Mouse (Mus musculus) liver, embryonic 13.5 days (tissue): ENCODE results near the gene Nol9. TPM values are rescaled to one million over a fixed set of nuclear protein-coding genes. Genes with fewer than 3 reads are reported as not detected.

ENCODE experiments used
- ATAC-seq: fragments of 200-750 bp; cut with Nextera tagmentation; 2 replicates; pipeline ENCODE4 v1.8.0; 2017; ENCODE audit warnings: low read depth, mild to moderate bottlenecking, moderate number of reproducible peaks, moderate library complexity
- DNase-seq: peaks from one replicate; pipeline ENCODE4 v3.0.0; 2022
- H3K27ac ChIP-seq: fragments of 300-500 bp; sonication (generic); 2 replicates; pipeline ENCODE4 v1.5.1; 2015; ENCODE audit warnings: moderate library complexity, mild to moderate bottlenecking, inconsistent platforms
- H3K27me3 ChIP-seq: fragments of 300-500 bp; sonication (generic); 2 replicates; pipeline ENCODE4 v1.6.1; 2015; ENCODE audit warnings: mild to moderate bottlenecking, inconsistent platforms
- H3K36me3 ChIP-seq: fragments of 300-500 bp; sonication (generic); 2 replicates; pipeline ENCODE4 v1.6.1; 2015; ENCODE audit warnings: mild to moderate bottlenecking, inconsistent platforms
- H3K4me1 ChIP-seq: fragments of 300-500 bp; sonication (generic); replicated peaks from 2 replicates; pipeline ENCODE4 v1.6.1; 2015; ENCODE audit warnings: inconsistent platforms
- H3K4me2 ChIP-seq: fragments of 300-500 bp; sonication (generic); 2 replicates; pipeline ENCODE4 v1.6.1; 2015; ENCODE audit warnings: inconsistent platforms, mild to moderate bottlenecking, moderate library complexity
- H3K4me3 ChIP-seq: fragments of 300-500 bp; sonication (generic); replicated peaks from 2 replicates; pipeline ENCODE4 v1.5.1; 2015; ENCODE audit warnings: mild to moderate bottlenecking, inconsistent platforms
- H3K9ac ChIP-seq: fragments of 300-500 bp; sonication (generic); 2 replicates; pipeline ENCODE4 v1.6.1; 2015; ENCODE audit warnings: mild to moderate bottlenecking, inconsistent platforms
- H3K9me3 ChIP-seq: fragments of 300-500 bp; sonication (generic); replicated peaks from 2 replicates; pipeline ENCODE4 v1.6.1; 2016; ENCODE audit warnings: inconsistent platforms
- WGBS: fragments of 180-500 bp; shearing (Covaris S2); methylation state at CpG from one replicate; pipeline ENCODE4 v1.1.7; 2015; ENCODE audit not compliant: insufficient replicate concordance; 5-methylcytosine and 5-hydroxymethylcytosine counted together
- polyA plus RNA-seq: library from polyadenylated mRNA; unstranded; fragments of >200 nt; fragmentation: Nextera tagmentation; extraction: Ambion mirVana; gene quantifications from 2 replicates; pipeline ENCODE4 v1.2.1, GENCODE M21; 2015

The Nol9 gene
- 21.9 and 24.1 TPM in 2 replicates for polyA plus RNA-seq

- Histone ChIP-seq H3K4me1 (peaks cover 36% of the 10 kb centered on the region), H3K9me3 (no peaks in the 10 kb centered on the region), H3K9ac (peak within 1 kb of the TSS; percentile 91), H3K36me3 (peaks cover 34% of the 10 kb centered on the region), H3K27me3 (no peaks in the 10 kb centered on the region), H3K4me2 (peak within 1 kb of the TSS; percentile 96), H3K27ac (peak within 1 kb of the TSS; percentile 69), H3K4me3 (peak within 1 kb of the TSS; percentile 92)
- 1% methylated on average over 81 of the region's 86 CpGs for WGBS
- DNase-seq (peak; percentile 90), ATAC-seq (peak; percentile 85)
Observed at GRCm38 (mm10) chr4:152038985-152039830, at the start of gene Nol9. TSS of gene Nol9 (plus strand) at chr4:152039321.

GRCm38 (mm10) chr4:151992091-151992490, 47.0 kb upstream of the Nol9 start:
- no peak for DNase-seq
- no peak overlapping the region for H3K4me3 ChIP-seq
- H3K36me3 ChIP-seq: peaks cover 27% of the 10 kb centered on the region
- no peak overlapping the region for H3K9ac ChIP-seq
- ATAC-seq: no peak
- no peaks in the 10 kb centered on the region for H3K9me3 ChIP-seq
- WGBS: 89% methylated on average over 9 of the region's 9 CpGs
- H3K27me3 ChIP-seq: peaks cover 43% of the 10 kb centered on the region
- no peak overlapping the region for H3K4me2 ChIP-seq
- peaks cover 49% of the 10 kb centered on the region for H3K4me1 ChIP-seq
- H3K27ac ChIP-seq: no peak overlapping the region

- Histone ChIP-seq H3K4me1 (peaks cover 49% of the 10 kb centered on the region), H3K36me3 (peaks cover 27% of the 10 kb centered on the region), H3K9me3 (no peaks in the 10 kb centered on the region), H3K27ac (no peak overlapping the region), H3K4me3 (no peak overlapping the region), H3K4me2 (no peak overlapping the region), H3K9ac (no peak overlapping the region), H3K27me3 (peaks cover 43% of the 10 kb centered on the region)
- ATAC-seq (no peak), DNase-seq (no peak)
- 77% methylated on average over 6 of the region's 6 CpGs for WGBS
Observed at GRCm38 (mm10) chr4:151993035-151993434, 46.1 kb upstream of the Nol9 start.

GRCm38 (mm10) chr4:151994228-151995171, 44.6 kb upstream of the Nol9 start:
- Histone ChIP-seq H3K36me3 (peaks cover 27% of the 10 kb centered on the region), H3K9ac (peak overlapping the region; percentile 94), H3K9me3 (no peaks in the 10 kb centered on the region), H3K27me3 (peaks cover 43% of the 10 kb centered on the region), H3K4me2 (peak overlapping the region; percentile 100), H3K4me3 (peak overlapping the region; percentile 97), H3K27ac (peak overlapping the region; percentile 80), H3K4me1 (peaks cover 44% of the 10 kb centered on the region)
- WGBS: 3% methylated on average over 59 of the region's 61 CpGs
- DNase-seq (no peak), ATAC-seq (no peak)

- ATAC-seq (no peak; the same call in 1 of the 2 replicates), DNase-seq (no peak)
- peaks cover 43% of the 10 kb centered on the region for H3K27me3 ChIP-seq
- peak overlapping the region; percentile 100 for H3K4me2 ChIP-seq
- H3K27ac ChIP-seq: peak overlapping the region; percentile 80
- H3K4me1 ChIP-seq: peaks cover 44% of the 10 kb centered on the region
- H3K36me3 ChIP-seq: peaks cover 22% of the 10 kb centered on the region
- H3K9me3 ChIP-seq: no peaks in the 10 kb centered on the region
- H3K4me3 ChIP-seq: peak overlapping the region; percentile 97
- WGBS: under 1% methylated on average over 90 of the region's 111 CpGs
- H3K9ac ChIP-seq: peak overlapping the region; percentile 94
Observed at GRCm38 (mm10) chr4:151995371-151996172, 43.5 kb upstream of the Nol9 start.

- under 1% methylated on average over 87 of the region's 94 CpGs for WGBS
- DNase-seq (peak; percentile 98), ATAC-seq (peak; percentile 94)
- H3K4me1 ChIP-seq: peaks cover 44% of the 10 kb centered on the region
- H3K36me3 ChIP-seq: peaks cover 14% of the 10 kb centered on the region
- H3K9ac ChIP-seq: peak within 1 kb of the TSS; percentile 94
- peak within 1 kb of the TSS; percentile 97 for H3K4me3 ChIP-seq
- no peaks in the 10 kb centered on the region for H3K9me3 ChIP-seq
- H3K4me2 ChIP-seq: peak within 1 kb of the TSS; percentile 100
- peak within 1 kb of the TSS; percentile 94 for H3K27ac ChIP-seq
- H3K27me3 ChIP-seq: peaks cover 39% of the 10 kb centered on the region
Observed at GRCm38 (mm10) chr4:151996173-151996950, 42.8 kb upstream of the Nol9 start, which contains the start of gene Phf13. TSS of gene Phf13 (minus strand) at chr4:151996258.

GRCm38 (mm10) chr4:151996951-151997222, 42.2 kb upstream of the Nol9 start:
- peaks cover 9% of the 10 kb centered on the region for H3K36me3 ChIP-seq
- H3K9me3 ChIP-seq: no peaks in the 10 kb centered on the region
- peaks cover 44% of the 10 kb centered on the region for H3K4me1 ChIP-seq
- WGBS: 2% methylated on average over 13 of the region's 13 CpGs
- peak overlapping the region; percentile 97 for H3K4me3 ChIP-seq
- peaks cover 34% of the 10 kb centered on the region for H3K27me3 ChIP-seq
- peak overlapping the region; percentile 92 for H3K9ac ChIP-seq
- DNase-seq (no peak), ATAC-seq (no peak)
- peak overlapping the region; percentile 73 for H3K4me2 ChIP-seq
- H3K27ac ChIP-seq: peak overlapping the region; percentile 94

GRCm38 (mm10) chr4:151997701-151998100, 41.4 kb upstream of the Nol9 start:
- Histone ChIP-seq H3K4me1 (peaks cover 44% of the 10 kb centered on the region), H3K27me3 (peaks cover 26% of the 10 kb centered on the region), H3K27ac (peak overlapping the region; percentile 14; the same call in 1 of the 2 replicates), H3K36me3 (peaks cover under 1% of the 10 kb centered on the region), H3K4me2 (peak overlapping the region; percentile 73), H3K9me3 (no peaks in the 10 kb centered on the region), H3K9ac (peak overlapping the region; percentile 92), H3K4me3 (peak overlapping the region; percentile 97)
- no peak for DNase-seq
- ATAC-seq: no peak
- WGBS: 49% methylated on average over 3 of the region's 3 CpGs

- DNase-seq (no peak), ATAC-seq (no peak)
- Histone ChIP-seq H3K27ac (no peak overlapping the region), H3K9me3 (no peaks in the 10 kb centered on the region), H3K4me2 (no peak overlapping the region), H3K4me1 (peaks cover 30% of the 10 kb centered on the region), H3K9ac (no peak overlapping the region), H3K27me3 (peaks cover 9% of the 10 kb centered on the region), H3K4me3 (no peak overlapping the region), H3K36me3 (no peaks in the 10 kb centered on the region)
- WGBS: 21% methylated on average over 3 of the region's 3 CpGs
Observed at GRCm38 (mm10) chr4:151999481-151999880, 39.6 kb upstream of the Nol9 start.

- no peak overlapping the region for H3K4me2 ChIP-seq
- no peaks in the 10 kb centered on the region for H3K36me3 ChIP-seq
- no peak overlapping the region for H3K9ac ChIP-seq
- no peak overlapping the region for H3K27ac ChIP-seq
- DNase-seq (no peak), ATAC-seq (no peak)
- H3K4me3 ChIP-seq: no peak overlapping the region
- no peaks in the 10 kb centered on the region for H3K9me3 ChIP-seq
- H3K4me1 ChIP-seq: peaks cover 22% of the 10 kb centered on the region
- 56% methylated on average over 4 of the region's 4 CpGs for WGBS
- H3K27me3 ChIP-seq: no peaks in the 10 kb centered on the region
Observed at GRCm38 (mm10) chr4:152000906-152001305, 38.2 kb upstream of the Nol9 start.
